ENCODE assay signal across 8 mouse cellular contexts in genomic region chr11:109470921-109471861, GRCm38 (mm10). TPM values are rescaled to one million over a fixed set of nuclear protein-coding genes. Genes with fewer than 3 reads are reported as not detected.
DNase-seq lines count a peak whose midpoint lies in the region; ATAC-seq and TF ChIP-seq lines count a peak whose summit lies in the region.

No protein-coding gene starts in this region.

- no peaks in the 10 kb centered on the region for H3K36me3 ChIP-seq in embryonic facial prominence, embryonic 11.5 days (replicated peaks; ENCODE audit: control insufficient read depth, insufficient read depth, low read depth, low read length)
- H3K36me3 ChIP-seq in midbrain, embryonic 14.5 days (ENCODE audit: control insufficient read depth, insufficient read depth, low read length) = no peaks in the 10 kb centered on the region

- H3K9me3 ChIP-seq in embryonic facial prominence, embryonic 11.5 days (replicated peaks; ENCODE audit: control insufficient read depth, low read length) = no peaks in the 10 kb centered on the region
- no peaks in the 10 kb centered on the region for H3K9me3 ChIP-seq in midbrain, embryonic 14.5 days (ENCODE audit: control insufficient read depth, low read length)

- peak overlapping the region; percentile 23; the same call in 1 of the 2 replicates for H3K27ac ChIP-seq in layer of hippocampus, adult 2 months
- no peak overlapping the region for H3K27ac ChIP-seq in embryonic facial prominence, embryonic 11.5 days (replicated peaks; ENCODE audit: low read depth, low read length)
- H3K27ac ChIP-seq in midbrain, embryonic 14.5 days (replicated peaks; ENCODE audit: low read depth, low read length) = no peak overlapping the region

- H3K4me3 ChIP-seq in layer of hippocampus, adult 2 months = peak overlapping the region; percentile 88; the same call in 1 of the 2 replicates
- peak overlapping the region; percentile 21 for H3K4me3 ChIP-seq in embryonic facial prominence, embryonic 11.5 days (ENCODE audit: low read depth, low read length)
- H3K4me3 ChIP-seq in midbrain, embryonic 14.5 days (replicated peaks; ENCODE audit: low read depth, low read length) = peak overlapping the region; percentile 82; the same call in 1 of the 2 replicates

- H3K4me1 ChIP-seq in embryonic facial prominence, embryonic 11.5 days (ENCODE audit: control insufficient read depth, insufficient read depth, low read length) = peaks cover 3% of the 10 kb centered on the region; the same call in 1 of the 2 replicates
- H3K4me1 ChIP-seq in midbrain, embryonic 14.5 days (ENCODE audit: control insufficient read depth, insufficient read depth, low read length) = 0 out of 2 replicates have a peak, but pooled peaks cover 4% of the 10 kb centered on the region

- no peak overlapping the region for H3K9ac ChIP-seq in embryonic facial prominence, embryonic 11.5 days (replicated peaks; ENCODE audit: low read length)
- no peak overlapping the region for H3K9ac ChIP-seq in midbrain, embryonic 14.5 days (replicated peaks; ENCODE audit: low read length)

- H3K4me2 ChIP-seq in embryonic facial prominence, embryonic 11.5 days (ENCODE audit: low read depth, low read length) = peak overlapping the region; percentile 23
- peak overlapping the region; percentile 74 for H3K4me2 ChIP-seq in midbrain, embryonic 14.5 days (ENCODE audit: low read length)

- TF ChIP-seq CTCF in layer of hippocampus, adult 2 months (conservative IDR thresholded peaks at IDR 0.05) = no peak

- 0 out of 2 replicates have a peak, but pooled peaks cover 5% of the 10 kb centered on the region for H3K27me3 ChIP-seq in embryonic facial prominence, embryonic 11.5 days (ENCODE audit: control insufficient read depth, insufficient read depth, low read length)
- H3K27me3 ChIP-seq in midbrain, embryonic 14.5 days (ENCODE audit: control insufficient read depth, insufficient read depth, low read length) = peaks cover 15% of the 10 kb centered on the region

- WGBS in embryonic facial prominence, embryonic 11.5 days = 29% methylated on average over 15 of the region's 15 CpGs
- WGBS in midbrain, embryonic 14.5 days = 40% methylated on average over 15 of the region's 15 CpGs

- ATAC-seq in embryonic facial prominence, embryonic 11.5 days (replicated peaks; ENCODE audit: insufficient number of reproducible peaks, low FRiP score, low TSS enrichment, low read depth) = no peak
- no peak for ATAC-seq in midbrain, embryonic 14.5 days (ENCODE audit: low FRiP score, low TSS enrichment)

- DNase-seq in layer of hippocampus, adult 2 months (ENCODE audit: low spot score in 2 of 2) = no peak
- no peak for DNase-seq in layer of hippocampus, postnatal 10 days (ENCODE audit: low spot score in 2 of 2)
- DNase-seq in embryonic facial prominence, embryonic 11.5 days (ENCODE audit: low spot score) = peak; percentile 37
- DNase-seq in kidney, adult 9 months = peak; percentile 64
- no peak for DNase-seq in midbrain, embryonic 14.5 days
- no peak for DNase-seq in adrenal gland, postnatal 10 days
- no peak for DNase-seq in adipocyte (ENCODE audit: low spot score)
- DNase-seq in ovary, adult 18-20 months (ENCODE audit: low spot score) = no peak

RNA-seq across cellular contexts. Expression of gene Arsg, which starts 2.0 kb away (rescaled TPM):
- 10 to 100 TPM; 11.7 to 13.9 TPM for total RNA-seq in layer of hippocampus, adult 2 months (2021)
- total RNA-seq in layer of hippocampus, postnatal 10 days (2021) = 1 to 10 TPM; 6.6 to 9.1 TPM
- polyA plus RNA-seq in embryonic facial prominence, embryonic 11.5 days (2014; fragmentation: Nextera tagmentation; extraction: Ambion mirVana) = 1.9 and 3.1 TPM in 2 replicates
- 1.3 and 2.7 TPM in 2 replicates for polyA plus RNA-seq in midbrain, embryonic 14.5 days (2014; fragmentation: Nextera tagmentation; extraction: Ambion mirVana)
- 10 to 100 TPM; 10.6 to 14.2 TPM for total RNA-seq in adrenal gland, postnatal 10 days (2021)

RNA-seq across cellular contexts. Expression of gene Slc16a6, which starts 2.2 kb away (rescaled TPM):
- total RNA-seq in layer of hippocampus, adult 2 months (2021) = 1 to 10 TPM; 7.2 to 8.1 TPM
- total RNA-seq in layer of hippocampus, postnatal 10 days (2021) = 10 to 100 TPM; 11.4 to 14.9 TPM
- 3.3 and 3.7 TPM in 2 replicates for polyA plus RNA-seq in embryonic facial prominence, embryonic 11.5 days (2014; fragmentation: Nextera tagmentation; extraction: Ambion mirVana)
- 2.8 and 3.1 TPM in 2 replicates for polyA plus RNA-seq in midbrain, embryonic 14.5 days (2014; fragmentation: Nextera tagmentation; extraction: Ambion mirVana)
- 1 to 10 TPM; 2.7 to 3.9 TPM for total RNA-seq in adrenal gland, postnatal 10 days (2021)

RNA-seq across cellular contexts. Expression of gene Amz2, which starts 45.4 kb away (rescaled TPM):
- total RNA-seq in layer of hippocampus, adult 2 months (2021) = 10 to 100 TPM; 54.7 to 64.7 TPM
- total RNA-seq in layer of hippocampus, postnatal 10 days (2021) = 100 to 1,000 TPM; 104 to 111 TPM
- polyA plus RNA-seq in embryonic facial prominence, embryonic 11.5 days (2014; fragmentation: Nextera tagmentation; extraction: Ambion mirVana) = 46.8 and 48.7 TPM in 2 replicates
- polyA plus RNA-seq in midbrain, embryonic 14.5 days (2014; fragmentation: Nextera tagmentation; extraction: Ambion mirVana) = 63.6 and 78.7 TPM in 2 replicates
- 10 to 100 TPM; 38.1 to 48.5 TPM for total RNA-seq in adrenal gland, postnatal 10 days (2021)

RNA-seq across cellular contexts. Expression of gene 9930022D16Rik, which starts 57.5 kb away (rescaled TPM):
- not detected for total RNA-seq in layer of hippocampus, adult 2 months (2021)
- not detected for total RNA-seq in layer of hippocampus, postnatal 10 days (2021)
- not detected in 2 replicates for polyA plus RNA-seq in embryonic facial prominence, embryonic 11.5 days (2014; fragmentation: Nextera tagmentation; extraction: Ambion mirVana)
- not detected in 2 replicates for polyA plus RNA-seq in midbrain, embryonic 14.5 days (2014; fragmentation: Nextera tagmentation; extraction: Ambion mirVana)
- not detected for total RNA-seq in adrenal gland, postnatal 10 days (2021)

Comparison
In these comparisons a context has a peak if more than half of its experiments do, and no peak if none do; other contexts are left out.
1. DNase-seq: peak in embryonic facial prominence, embryonic 11.5 days (single experiment) and kidney, adult 9 months (single experiment); none in layer of hippocampus, adult 2 months (0 of 2), layer of hippocampus, postnatal 10 days (0 of 2), midbrain, embryonic 14.5 days (single experiment), adrenal gland, postnatal 10 days (single experiment), adipocyte (single experiment) and ovary, adult 18-20 months (single experiment).
2. H3K4me3 ChIP-seq: peak in every context shown above with its lines; median percentile 88 in layer of hippocampus, adult 2 months; 82 in midbrain, embryonic 14.5 days; 21 in embryonic facial prominence, embryonic 11.5 days.